Mouse (Mus musculus): ENCODE data around the gene Svbp.

GRCm38 (mm10) chr4:119225719-119226118 is 30.6 kb downstream of the Svbp start:
- TF ChIP-seq POLR2A (IDR thresholded peaks at IDR 0.05; ENCODE audit: borderline replicate concordance, extremely low read depth, low read depth, low read length) (no peak), CTCF (IDR thresholded peaks at IDR 0.05; ENCODE audit: insufficient read depth, low read length) (no peak)
